Mouse (Mus musculus): Measurements from ENCODE around the gene Hist2h3c2. TPM values are rescaled to one million over a fixed set of nuclear protein-coding genes. Genes with fewer than 3 reads are reported as not detected.
"Not testable (repeated sequence)": the region's sequence is repeated elsewhere in the genome, so short reads cannot be mapped to it uniquely, and the experiment has no call there.

The Hist2h3c2 gene
- polyA plus RNA-seq (2014; fragmentation: Nextera tagmentation; extraction: Ambion mirVana), result 9.8 and 11.8 TPM in 2 replicates

DNA sequence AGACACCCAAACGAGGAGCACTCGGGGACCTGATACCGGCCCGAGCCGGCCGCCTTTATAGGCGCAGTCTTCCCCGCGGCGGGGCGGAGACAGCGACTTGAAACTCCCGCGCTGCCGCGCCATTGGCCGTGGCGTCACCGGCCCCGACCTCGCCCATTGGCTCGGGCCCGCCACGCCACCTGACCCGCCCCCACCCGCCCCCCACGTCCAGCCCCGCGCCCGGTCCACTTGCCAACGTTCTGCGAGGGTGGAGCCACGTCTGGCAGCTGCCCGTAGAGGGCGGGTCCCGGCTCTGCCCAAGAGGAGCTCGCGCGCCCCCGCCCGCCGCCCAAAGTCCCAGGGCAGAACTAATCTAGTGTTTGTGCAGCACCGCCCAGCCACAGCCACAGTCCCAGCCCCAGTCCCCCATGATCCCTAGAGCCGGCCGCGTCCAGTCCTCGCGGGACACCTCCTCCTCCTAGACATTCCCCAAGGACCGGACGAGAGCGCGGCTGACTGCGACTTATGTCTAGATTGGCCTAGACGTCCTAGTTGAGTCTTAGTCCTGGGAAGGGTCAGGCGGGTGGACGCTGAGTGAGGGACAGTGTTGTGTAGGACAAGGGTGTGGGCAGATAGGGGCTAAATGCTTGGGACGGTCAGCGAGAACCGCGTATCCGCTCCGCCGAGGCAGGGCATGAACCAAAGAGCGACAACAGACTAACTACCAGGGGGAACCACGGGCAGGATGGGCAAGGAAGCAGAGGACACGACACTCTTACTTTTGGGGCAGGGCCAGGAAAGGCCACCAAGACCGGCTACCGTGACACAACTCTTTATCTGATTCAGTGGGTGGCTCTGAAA, at the start of gene Hist2h3c2:
TSS of gene Hist2h3c2 (minus strand) at position 174 of the 840 bp plus-strand sequence.
- Histone ChIP-seq H3K27ac (replicated peaks; ENCODE audit: low read depth, low read length) (peak within 1 kb of the TSS; percentile 88), H3K4me2 (ENCODE audit: low read depth, low read length) (peak within 1 kb of the TSS; percentile 56)

DNA sequence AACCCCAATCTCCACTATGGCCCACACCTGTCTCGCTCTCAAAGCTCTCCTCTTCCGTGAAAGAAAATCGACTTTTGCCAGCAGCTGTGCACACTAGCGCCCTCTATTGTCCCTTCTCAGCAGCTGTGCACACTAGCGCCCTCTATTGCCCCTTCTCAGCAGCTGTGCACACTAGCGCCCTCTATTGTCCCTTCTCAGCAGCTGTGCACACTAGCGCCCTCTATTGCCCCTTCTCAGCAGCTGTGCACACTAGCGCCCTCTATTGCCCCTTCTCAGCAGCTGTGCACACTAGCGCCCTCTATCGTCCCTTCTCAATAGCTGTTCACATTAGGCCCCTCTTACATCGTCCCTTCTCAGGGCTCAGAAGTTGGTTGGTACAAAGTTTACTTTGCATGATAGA, 48.4 kb upstream of the Hist2h3c2 start:
- H3K4me2 ChIP-seq (ENCODE audit: low read depth, low read length); H3K9me3 ChIP-seq (replicated peaks; ENCODE audit: control insufficient read depth, low read length); H3K27me3 ChIP-seq (ENCODE audit: control insufficient read depth, insufficient read depth, low read length); H3K4me1 ChIP-seq (ENCODE audit: control insufficient read depth, insufficient read depth, low read length); DNase-seq (ENCODE audit: low spot score); H3K4me3 ChIP-seq (ENCODE audit: low read depth, low read length); ATAC-seq (replicated peaks; ENCODE audit: insufficient number of reproducible peaks, low FRiP score, low TSS enrichment, low read depth); H3K9ac ChIP-seq (replicated peaks; ENCODE audit: low read length); H3K36me3 ChIP-seq (replicated peaks; ENCODE audit: control insufficient read depth, insufficient read depth, low read depth, low read length); H3K27ac ChIP-seq (replicated peaks; ENCODE audit: low read depth, low read length): not testable (repeated sequence)
- 84% methylated on average over 11 of the region's 11 CpGs for WGBS

More for the DNA sequence above, at the start of gene Hist2h3c2:
- H3K36me3 ChIP-seq (replicated peaks; ENCODE audit: control insufficient read depth, insufficient read depth, low read depth, low read length); DNase-seq (ENCODE audit: low spot score); H3K4me1 ChIP-seq (ENCODE audit: control insufficient read depth, insufficient read depth, low read length); H3K9me3 ChIP-seq (replicated peaks; ENCODE audit: control insufficient read depth, low read length); H3K27me3 ChIP-seq (ENCODE audit: control insufficient read depth, insufficient read depth, low read length): not testable (repeated sequence)
- under 1% methylated on average over 10 of the region's 68 CpGs for WGBS
- peak within 1 kb of the TSS; percentile 81 for H3K9ac ChIP-seq (replicated peaks; ENCODE audit: low read length)
- H3K4me3 ChIP-seq (ENCODE audit: low read depth, low read length), result peak within 1 kb of the TSS; percentile 49
- peak; percentile 95 for ATAC-seq (replicated peaks; ENCODE audit: insufficient number of reproducible peaks, low FRiP score, low TSS enrichment, low read depth)

- 0 out of 2 replicates have a peak overlapping the region, but pooled peaks have one; percentile 5 for H3K4me3 ChIP-seq (ENCODE audit: low read depth, low read length)
- no peaks in the 10 kb centered on the region for H3K4me1 ChIP-seq (ENCODE audit: control insufficient read depth, insufficient read depth, low read length)
- ATAC-seq (replicated peaks; ENCODE audit: insufficient number of reproducible peaks, low FRiP score, low TSS enrichment, low read depth) (no peak), DNase-seq (ENCODE audit: low spot score) (peak; percentile 70)
- H3K9me3 ChIP-seq (replicated peaks; ENCODE audit: control insufficient read depth, low read length), result no peaks in the 10 kb centered on the region
- H3K36me3 ChIP-seq (replicated peaks; ENCODE audit: control insufficient read depth, insufficient read depth, low read depth, low read length), result no peaks in the 10 kb centered on the region
- H3K27me3 ChIP-seq (ENCODE audit: control insufficient read depth, insufficient read depth, low read length), result no peaks in the 10 kb centered on the region
- WGBS, result 23% methylated on average over 4 of the region's 4 CpGs
- H3K27ac ChIP-seq (replicated peaks; ENCODE audit: low read depth, low read length), result no peak overlapping the region
- no peak overlapping the region for H3K4me2 ChIP-seq (ENCODE audit: low read depth, low read length)
- H3K9ac ChIP-seq (replicated peaks; ENCODE audit: low read length), result peak overlapping the region; percentile 3; the same call in 1 of the 2 replicates
Observed at GRCm38 (mm10) chr3:96284457-96284856, 45.5 kb upstream of the Hist2h3c2 start.

DNA sequence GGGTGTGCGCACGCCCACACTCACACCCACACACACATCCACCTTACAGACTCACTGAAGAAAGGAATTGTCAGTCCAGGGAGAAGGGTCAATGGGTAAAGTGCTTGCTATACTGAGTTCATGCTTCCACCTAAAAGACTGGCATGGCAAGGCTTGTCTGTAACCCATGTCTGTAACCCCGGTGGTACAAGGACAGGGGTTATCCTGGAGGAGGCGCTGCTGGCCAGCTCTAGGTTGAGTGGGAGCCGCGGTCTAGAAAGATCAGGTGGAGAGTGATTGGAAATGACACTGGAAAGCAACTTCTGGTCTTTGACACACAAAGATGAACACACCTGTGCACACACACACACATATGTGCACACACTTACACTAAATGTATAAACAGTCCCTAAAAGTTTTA, 41.7 kb upstream of the Hist2h3c2 start:
- DNase-seq (ENCODE audit: low spot score), result no peak
- no peak for ATAC-seq (replicated peaks; ENCODE audit: insufficient number of reproducible peaks, low FRiP score, low TSS enrichment, low read depth)
- H3K27me3 ChIP-seq (ENCODE audit: control insufficient read depth, insufficient read depth, low read length), result no peaks in the 10 kb centered on the region

GRCm38 (mm10) chr3:96277800-96278624, 39.1 kb upstream of the Hist2h3c2 start:
- Histone ChIP-seq H3K27ac (replicated peaks; ENCODE audit: low read depth, low read length) (0 out of 2 replicates have a peak overlapping the region, but pooled peaks have one; percentile 48), H3K4me2 (ENCODE audit: low read depth, low read length) (peak overlapping the region; percentile 84), H3K9me3 (replicated peaks; ENCODE audit: control insufficient read depth, low read length) (no peaks in the 10 kb centered on the region), H3K4me3 (ENCODE audit: low read depth, low read length) (peak overlapping the region; percentile 39), H3K27me3 (ENCODE audit: control insufficient read depth, insufficient read depth, low read length) (no peaks in the 10 kb centered on the region), H3K36me3 (replicated peaks; ENCODE audit: control insufficient read depth, insufficient read depth, low read depth, low read length) (no peaks in the 10 kb centered on the region), H3K9ac (replicated peaks; ENCODE audit: low read length) (peak overlapping the region; percentile 74), H3K4me1 (ENCODE audit: control insufficient read depth, insufficient read depth, low read length) (no peaks in the 10 kb centered on the region)
- WGBS, result under 1% methylated on average over 49 of the region's 49 CpGs
- DNase-seq (ENCODE audit: low spot score) (peak; percentile 91), ATAC-seq (replicated peaks; ENCODE audit: insufficient number of reproducible peaks, low FRiP score, low TSS enrichment, low read depth) (peak; percentile 94)

More for the DNA sequence above, 41.7 kb upstream of the Hist2h3c2 start:
- no peaks in the 10 kb centered on the region for H3K36me3 ChIP-seq (replicated peaks; ENCODE audit: control insufficient read depth, insufficient read depth, low read depth, low read length)
- H3K4me3 ChIP-seq (ENCODE audit: low read depth, low read length), result no peak overlapping the region
- H3K9me3 ChIP-seq (replicated peaks; ENCODE audit: control insufficient read depth, low read length), result no peaks in the 10 kb centered on the region
- H3K27ac ChIP-seq (replicated peaks; ENCODE audit: low read depth, low read length), result no peak overlapping the region
- no peaks in the 10 kb centered on the region for H3K4me1 ChIP-seq (ENCODE audit: control insufficient read depth, insufficient read depth, low read length)
- 51% methylated on average over 6 of the region's 6 CpGs for WGBS
- no peak overlapping the region for H3K9ac ChIP-seq (replicated peaks; ENCODE audit: low read length)
- no peak overlapping the region for H3K4me2 ChIP-seq (ENCODE audit: low read depth, low read length)

GRCm38 (mm10) chr3:96277428-96277799, 38.5 kb upstream of the Hist2h3c2 start:
- no peaks in the 10 kb centered on the region for H3K36me3 ChIP-seq (replicated peaks; ENCODE audit: control insufficient read depth, insufficient read depth, low read depth, low read length)
- H3K27me3 ChIP-seq (ENCODE audit: control insufficient read depth, insufficient read depth, low read length), result no peaks in the 10 kb centered on the region
- no peaks in the 10 kb centered on the region for H3K4me1 ChIP-seq (ENCODE audit: control insufficient read depth, insufficient read depth, low read length)
- DNase-seq (ENCODE audit: low spot score) (peak; percentile 71), ATAC-seq (replicated peaks; ENCODE audit: insufficient number of reproducible peaks, low FRiP score, low TSS enrichment, low read depth) (no peak; the same call in none of the 2 replicates)
- H3K4me3 ChIP-seq (ENCODE audit: low read depth, low read length), result peak overlapping the region; percentile 39
- H3K27ac ChIP-seq (replicated peaks; ENCODE audit: low read depth, low read length), result 0 out of 2 replicates have a peak overlapping the region, but pooled peaks have one; percentile 47
- WGBS, result 8% methylated on average over 8 of the region's 8 CpGs
- H3K9me3 ChIP-seq (replicated peaks; ENCODE audit: control insufficient read depth, low read length), result no peaks in the 10 kb centered on the region
- H3K9ac ChIP-seq (replicated peaks; ENCODE audit: low read length), result peak overlapping the region; percentile 74
- peak overlapping the region; percentile 84 for H3K4me2 ChIP-seq (ENCODE audit: low read depth, low read length)

- ATAC-seq (replicated peaks; ENCODE audit: insufficient number of reproducible peaks, low FRiP score, low TSS enrichment, low read depth) (no peak), DNase-seq (ENCODE audit: low spot score) (no peak)
- H3K4me3 ChIP-seq (ENCODE audit: low read depth, low read length), result no peak overlapping the region
- H3K27ac ChIP-seq (replicated peaks; ENCODE audit: low read depth, low read length), result no peak overlapping the region
- H3K9me3 ChIP-seq (replicated peaks; ENCODE audit: control insufficient read depth, low read length), result no peaks in the 10 kb centered on the region
- no peak overlapping the region for H3K4me2 ChIP-seq (ENCODE audit: low read depth, low read length)
- H3K27me3 ChIP-seq (ENCODE audit: control insufficient read depth, insufficient read depth, low read length), result no peaks in the 10 kb centered on the region
- no peak overlapping the region for H3K9ac ChIP-seq (replicated peaks; ENCODE audit: low read length)
- no peaks in the 10 kb centered on the region for H3K36me3 ChIP-seq (replicated peaks; ENCODE audit: control insufficient read depth, insufficient read depth, low read depth, low read length)
- no peaks in the 10 kb centered on the region for H3K4me1 ChIP-seq (ENCODE audit: control insufficient read depth, insufficient read depth, low read length)
- 87% methylated on average over 17 of the region's 17 CpGs for WGBS
Observed at GRCm38 (mm10) chr3:96273591-96274465, 34.9 kb upstream of the Hist2h3c2 start.

All from embryonic facial prominence, embryonic 11.5 days (tissue).